Mouse (Mus musculus) embryonic fibroblast, embryonic 13.5 days (primary cell): ENCODE measurements around the gene Lypd4.

Source experiments
- CTCF ChIP-seq: IDR thresholded peaks from 2 replicates; pipeline ENCODE4 v1.5.1; 2011; ENCODE audit warnings: mild to moderate bottlenecking, control low read depth, low read length, moderate library complexity, borderline replicate concordance; ENCODE audit not compliant: insufficient read depth
- POLR2A ChIP-seq: IDR thresholded peaks from 2 replicates; pipeline ENCODE4 v1.6.1; 2011; ENCODE audit warnings: low read depth, mild to moderate bottlenecking, control low read depth, low read length, moderate library complexity

GRCm38 (mm10) chr7:24852557-24853232 is 17.0 kb downstream of the Lypd4 start:
- TF ChIP-seq CTCF (no peak), POLR2A (no peak)
